Mouse (Mus musculus): Measurements from ENCODE around the gene Olfr467.
"Not testable (repeated sequence)": the region's sequence is repeated elsewhere in the genome, so short reads cannot be mapped to it uniquely, and the experiment has no call there.

The Olfr467 gene

GRCm38 (mm10) chr7:107841719-107842118 lies 29.7 kb downstream of the Olfr467 start:
- H3K4me1 ChIP-seq (replicated peaks; ENCODE audit: low read depth, low read length): no peaks in the 10 kb centered on the region
- no peaks in the 10 kb centered on the region for H3K9me3 ChIP-seq (ENCODE audit: low read length)
- no peaks in the 10 kb centered on the region for H3K36me3 ChIP-seq (ENCODE audit: insufficient read depth, low read length)
- TF ChIP-seq NANOG (IDR thresholded peaks at IDR 0.05; ENCODE audit: borderline replicate concordance, low read length) (no peak), CTCF (conservative IDR thresholded peaks at IDR 0.05; ENCODE audit: low read length) (peak; percentile 59), POU5F1 (IDR thresholded peaks at IDR 0.05; ENCODE audit: borderline replicate concordance, low read length) (no peak)
- H3K27me3 ChIP-seq (ENCODE audit: insufficient read depth, low read length): no peaks in the 10 kb centered on the region
- no peak overlapping the region for H3K4me3 ChIP-seq (replicated peaks; ENCODE audit: low read length)

GRCm38 (mm10) chr7:107847390-107847789 lies 35.3 kb downstream of the Olfr467 start, which contains the start of gene Olfr470:
Gene Olfr470 (minus strand): TSS chr7:107847490.
- not testable (repeated sequence) for H3K9me3 ChIP-seq (ENCODE audit: low read length); H3K27me3 ChIP-seq (ENCODE audit: insufficient read depth, low read length); H3K4me3 ChIP-seq (replicated peaks; ENCODE audit: low read length); H3K36me3 ChIP-seq (ENCODE audit: insufficient read depth, low read length); H3K4me1 ChIP-seq (replicated peaks; ENCODE audit: low read depth, low read length)
